ENCODE assay signal across 8 mouse cellular contexts in the genomic region with DNA sequence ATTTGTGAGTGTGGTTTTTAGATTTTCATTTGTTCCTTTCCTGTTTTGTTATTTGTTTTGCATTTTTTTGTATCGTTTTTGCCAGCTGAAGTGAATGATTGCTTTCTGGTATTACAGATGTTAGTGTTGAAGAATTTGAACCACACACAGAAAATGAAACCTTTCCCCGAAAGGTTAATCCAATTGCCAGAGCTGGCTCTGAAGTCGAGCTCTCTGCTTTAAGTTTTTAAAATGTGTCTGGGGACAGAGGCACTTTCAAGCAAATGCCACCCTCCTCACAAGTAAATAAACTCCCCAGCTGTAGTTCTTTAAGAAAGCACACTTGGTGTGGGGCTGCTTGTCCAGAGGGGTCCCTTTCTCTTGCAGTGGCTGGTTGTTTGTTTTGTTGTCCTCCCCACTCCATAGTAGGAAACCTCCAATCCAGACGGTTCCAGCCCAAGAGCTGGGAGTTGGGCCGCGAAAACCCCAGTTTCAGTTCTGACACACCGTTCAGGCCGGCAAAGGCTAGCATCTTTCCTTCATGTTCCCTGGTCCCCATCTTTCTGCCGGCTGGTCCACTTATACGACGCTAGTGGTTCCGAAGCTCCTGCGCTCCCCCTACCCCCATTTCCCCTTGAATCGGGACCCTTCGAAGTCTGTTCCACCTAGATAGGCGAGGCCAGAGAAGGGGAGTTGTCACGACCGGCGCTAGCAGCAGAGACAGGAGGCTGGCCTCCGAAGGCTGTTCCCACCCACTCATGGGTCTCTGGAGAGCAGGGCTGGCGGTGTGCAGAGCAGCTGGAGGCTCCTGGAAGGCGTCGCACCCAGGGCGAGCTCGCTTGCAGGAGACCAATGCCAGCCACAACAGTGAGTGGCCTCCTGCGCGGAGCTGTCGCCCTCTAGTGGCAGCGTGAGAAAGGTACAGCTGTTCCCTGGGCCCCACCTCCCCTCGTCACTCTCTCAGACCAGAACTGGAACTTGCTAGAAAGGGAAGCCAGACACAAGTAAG. TPM values are rescaled to one million over a fixed set of nuclear protein-coding genes. Genes with fewer than 3 reads are reported as not detected.
DNase-seq lines count a peak whose midpoint lies in the region; ATAC-seq and TF ChIP-seq lines count a peak whose summit lies in the region.

No protein-coding gene starts in this region.

- H3K4me3 ChIP-seq in cerebellum, adult 2 months (replicated peaks; ENCODE audit: insufficient read depth, low read depth, low read length): peak overlapping the region; percentile 53
- H3K4me3 ChIP-seq in forebrain, postnatal 0 days (ENCODE audit: low read depth, low read length): peak overlapping the region; percentile 42
- peak overlapping the region; percentile 44 for H3K4me3 ChIP-seq in lung, embryonic 14.5 days (ENCODE audit: low read depth, low read length)

- H3K27me3 ChIP-seq in cerebellum, adult 2 months (ENCODE audit: control insufficient read depth, insufficient read depth, low read length): no peaks in the 10 kb centered on the region
- H3K27me3 ChIP-seq in forebrain, postnatal 0 days (ENCODE audit: insufficient read depth, low read length): no peaks in the 10 kb centered on the region
- H3K27me3 ChIP-seq in lung, embryonic 14.5 days (ENCODE audit: insufficient read depth, low read length): no peaks in the 10 kb centered on the region

- 9% methylated on average over 30 of the region's 30 CpGs for WGBS in cerebellum, adult 2 months
- 8% methylated on average over 30 of the region's 30 CpGs for WGBS in forebrain, postnatal 0 days
- 6% methylated on average over 30 of the region's 30 CpGs for WGBS in lung, embryonic 14.5 days

- peak; percentile 83 for DNase-seq in MEL-GATA-1-ER (ENCODE audit: extremely low read depth, low read depth)
- DNase-seq in cerebellum, adult 2 months: peak; percentile 79 to 88
- DNase-seq in forebrain, postnatal 0 days: peak; percentile 94
- DNase-seq in heart, postnatal 4 days: peak; percentile 96
- DNase-seq in layer of hippocampus, adult 8-10 months (ENCODE audit: low spot score in 2 of 2): peak; percentile 79 to 90
- DNase-seq in lung, embryonic 14.5 days: peak; percentile 98
- DNase-seq in thymus, adult 18-20 months: peak; percentile 72 to 75

- H3K36me3 ChIP-seq in forebrain, postnatal 0 days (ENCODE audit: insufficient read depth): no peaks in the 10 kb centered on the region
- H3K36me3 ChIP-seq in lung, embryonic 14.5 days (ENCODE audit: insufficient read depth): no peaks in the 10 kb centered on the region

- no peaks in the 10 kb centered on the region for H3K4me1 ChIP-seq in cerebellum, adult 2 months (ENCODE audit: control insufficient read depth, insufficient read depth, low read length)
- H3K4me1 ChIP-seq in forebrain, postnatal 0 days (ENCODE audit: insufficient read depth): no peaks in the 10 kb centered on the region
- H3K4me1 ChIP-seq in lung, embryonic 14.5 days (ENCODE audit: insufficient read depth): no peaks in the 10 kb centered on the region

- TF ChIP-seq POLR2A in cerebellum, adult 2 months (IDR thresholded peaks at IDR 0.05; ENCODE audit: borderline replicate concordance, insufficient read depth, low read length): no peak

- ATAC-seq in forebrain, postnatal 0 days: peak; percentile 98
- ATAC-seq in lung, embryonic 14.5 days (ENCODE audit: insufficient read depth): peak; percentile 99
- peak; percentile 99 for ATAC-seq in neutrophil, adult 5-6 weeks (ENCODE audit: extremely low read depth, insufficient number of reproducible peaks, low FRiP score, poor library complexity, severe bottlenecking)

- peak overlapping the region; percentile 51 for H3K9ac ChIP-seq in forebrain, postnatal 0 days
- H3K9ac ChIP-seq in lung, embryonic 14.5 days: peak overlapping the region; percentile 38

- TF ChIP-seq CTCF in cerebellum, adult 2 months (IDR thresholded peaks at IDR 0.05; ENCODE audit: borderline replicate concordance, insufficient read depth, low read depth, low read length): peak; percentile 99
- TF ChIP-seq CTCF in forebrain, postnatal 0 days (IDR thresholded peaks at IDR 0.05; ENCODE audit: low read depth): peak; percentile 100
- peak; percentile 100 for TF ChIP-seq CTCF in lung, embryonic 14.5 days (IDR thresholded peaks at IDR 0.05; ENCODE audit: low read depth)

- H3K9me3 ChIP-seq in forebrain, postnatal 0 days (ENCODE audit: low read length): no peaks in the 10 kb centered on the region
- no peaks in the 10 kb centered on the region for H3K9me3 ChIP-seq in lung, embryonic 14.5 days (ENCODE audit: low read depth, low read length)

- peak overlapping the region; percentile 89 for H3K4me2 ChIP-seq in forebrain, postnatal 0 days (ENCODE audit: low read depth)
- H3K4me2 ChIP-seq in lung, embryonic 14.5 days: peak overlapping the region; percentile 82

- H3K27ac ChIP-seq in cerebellum, adult 2 months (ENCODE audit: insufficient read depth, low read length): no peak overlapping the region
- peak overlapping the region; percentile 41; the same call in 1 of the 2 replicates for H3K27ac ChIP-seq in forebrain, postnatal 0 days (ENCODE audit: low read depth, low read length)
- peak overlapping the region; percentile 76 for H3K27ac ChIP-seq in lung, embryonic 14.5 days (ENCODE audit: low read depth)

RNA-seq across cellular contexts. Expression of gene Skor1, which starts 25.0 kb away (rescaled TPM):
- 7.1 and 9.2 TPM in 2 replicates for polyA plus RNA-seq in cerebellum, adult 2 months (2012; rRNA removed)
- 0.69 and 1.0 TPM in 2 replicates for total RNA-seq in forebrain, postnatal 0 days (2014; rRNA removed)
- polyA plus RNA-seq in forebrain, postnatal 0 days (2015; fragmentation: Nextera tagmentation; extraction: Ambion mirVana): 0.30 and 0.35 TPM in 2 replicates
- under 1 TPM; 0.10 to 0.23 TPM for total RNA-seq in heart, postnatal 4 days (2021)
- under 1 TPM in 1 of 4 experiments, not detected in 3; 0.18 TPM for total RNA-seq in layer of hippocampus, adult 8-10 months (2022)
- polyA plus RNA-seq in lung, embryonic 14.5 days (2014; fragmentation: Nextera tagmentation; extraction: Ambion mirVana): not detected in 2 replicates
- not detected in 2 replicates for total RNA-seq in neutrophil, adult 5-6 weeks (2017)
